Mouse (Mus musculus) neural tube, embryonic 11.5 days (tissue): ENCODE data around the gene Zswim5. TPM values are rescaled to one million over a fixed set of nuclear protein-coding genes. Genes with fewer than 3 reads are reported as not detected.

Experiments
- ATAC-seq: fragments of 200-750 bp; cut with Nextera tagmentation; 2 replicates; pipeline ENCODE4 v1.8.0; 2017; ENCODE audit warnings: moderate number of reproducible peaks, mild to moderate bottlenecking, moderate TSS enrichment, moderate library complexity; ENCODE audit not compliant: insufficient read depth, low FRiP score, low TSS enrichment
- DNase-seq: peaks from one replicate; pipeline ENCODE4 v3.0.0-alpha.2; 2015; ENCODE audit warnings: low spot score
- H3K27ac ChIP-seq: fragments of 300-500 bp; sonication (generic); 2 replicates; pipeline ENCODE4 v1.5.1; 2014; ENCODE audit warnings: low read depth, mild to moderate bottlenecking, low read length
- H3K27me3 ChIP-seq: fragments of 300-500 bp; sonication (generic); 2 replicates; pipeline ENCODE4 v1.6.1; 2014; ENCODE audit warnings: mild to moderate bottlenecking, low read length, mixed read lengths; ENCODE audit not compliant: control insufficient read depth, insufficient read depth
- H3K36me3 ChIP-seq: fragments of 300-500 bp; sonication (generic); 2 replicates; pipeline ENCODE4 v1.6.1; 2014; ENCODE audit warnings: mild to moderate bottlenecking, low read length, moderate library complexity, mixed read lengths; ENCODE audit not compliant: control insufficient read depth, insufficient read depth
- H3K4me1 ChIP-seq: fragments of 300-500 bp; sonication (generic); 2 replicates; pipeline ENCODE4 v1.6.1; 2014; ENCODE audit warnings: low read length, mixed read lengths; ENCODE audit not compliant: control insufficient read depth, insufficient read depth
- H3K4me2 ChIP-seq: fragments of 300-500 bp; sonication (generic); 2 replicates; pipeline ENCODE4 v1.6.1; 2014; ENCODE audit warnings: low read depth, mild to moderate bottlenecking, moderate library complexity
- H3K4me3 ChIP-seq: fragments of 300-500 bp; sonication (generic); 2 replicates; pipeline ENCODE4 v1.5.1; 2014; ENCODE audit warnings: low read depth, low read length
- H3K9ac ChIP-seq: fragments of 300-500 bp; sonication (generic); 2 replicates; pipeline ENCODE4 v1.6.1; 2014; ENCODE audit warnings: mild to moderate bottlenecking, low read length
- H3K9me3 ChIP-seq: fragments of 300-500 bp; sonication (generic); 2 replicates; pipeline ENCODE4 v1.6.1; 2016; ENCODE audit warnings: low read length; ENCODE audit not compliant: control insufficient read depth
- WGBS: fragments of 180-500 bp; shearing (Covaris S2); extraction: QIAGEN DNeasy Blood & Tissue Kit; methylation state at CpG from one replicate; pipeline ENCODE4 v1.1.7; 2014; 5-methylcytosine and 5-hydroxymethylcytosine counted together
- polyA plus RNA-seq: library from polyadenylated mRNA; unstranded; fragments of >200 nt; fragmentation: Nextera tagmentation; extraction: Ambion mirVana; gene quantifications from 2 replicates; pipeline ENCODE4 v1.2.1, GENCODE M21; 2014

Gene Zswim5
- polyA plus RNA-seq, 1 experiment from 2014 or later: 13.6 TPM

GRCm38 (mm10) chr4:116944055-116944454 is 66.9 kb downstream of the Zswim5 start:
- H3K27me3 ChIP-seq: no peaks in the 10 kb centered on the region
- peaks cover 14% of the 10 kb centered on the region for H3K4me1 ChIP-seq
- DNase-seq (peak; percentile 36), ATAC-seq (peak; percentile 81)
- H3K4me3 ChIP-seq: no peak overlapping the region
- no peaks in the 10 kb centered on the region for H3K36me3 ChIP-seq
- 35% methylated on average over 5 of the region's 5 CpGs for WGBS
- H3K4me2 ChIP-seq: no peak overlapping the region
- H3K9me3 ChIP-seq: no peaks in the 10 kb centered on the region
- H3K27ac ChIP-seq: peak overlapping the region; percentile 58
- no peak overlapping the region for H3K9ac ChIP-seq

DNA sequence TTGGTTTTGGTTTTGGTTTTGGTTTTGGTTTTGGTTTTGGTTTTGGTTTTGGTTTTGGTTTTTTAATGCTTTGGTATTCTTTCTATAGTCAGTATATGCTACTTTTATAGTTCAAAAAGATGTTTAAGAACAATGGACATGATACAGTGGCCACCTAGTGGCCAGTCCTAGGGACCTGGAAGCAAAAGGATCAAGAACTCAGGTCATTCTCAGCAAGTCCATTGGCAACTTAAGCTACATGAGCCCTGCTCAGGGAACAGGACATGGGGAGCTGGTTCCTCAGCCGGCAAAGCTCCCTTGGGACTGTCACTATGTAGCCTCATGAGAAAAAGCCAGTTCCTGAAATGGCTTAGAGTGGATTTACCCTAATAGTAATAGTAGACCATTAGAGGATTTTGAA is 74.5 kb downstream of the Zswim5 start:
- no peak for ATAC-seq
- no peak overlapping the region for H3K9ac ChIP-seq
- WGBS: 41% methylated on average over 1 of the region's 1 CpGs

DNA sequence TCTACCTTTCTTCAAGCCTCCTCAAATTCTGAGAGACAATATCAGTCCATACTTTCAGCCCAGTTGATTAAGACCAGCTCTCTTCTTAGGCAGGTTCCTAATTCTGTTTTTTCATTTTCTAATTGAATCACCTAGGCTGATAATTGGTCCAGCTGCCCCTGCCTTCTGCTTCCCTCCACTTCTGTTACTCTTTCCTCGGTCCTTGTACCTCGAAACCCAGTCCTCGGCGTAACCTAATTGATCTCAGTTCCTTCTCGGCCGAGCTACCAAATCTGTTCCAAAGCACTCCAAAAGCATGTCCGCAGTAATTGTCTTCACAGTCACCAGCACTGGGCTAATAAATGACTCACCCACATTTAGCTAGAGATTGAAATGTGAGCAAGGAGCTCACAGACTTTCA is 77.8 kb downstream of the Zswim5 start:
- 89% methylated on average over 7 of the region's 7 CpGs for WGBS
- H3K9me3 ChIP-seq: no peaks in the 10 kb centered on the region
- H3K36me3 ChIP-seq: no peaks in the 10 kb centered on the region
- H3K9ac ChIP-seq: no peak overlapping the region
- no peaks in the 10 kb centered on the region for H3K27me3 ChIP-seq
- no peak overlapping the region for H3K4me3 ChIP-seq
- ATAC-seq: no peak
- no peak for DNase-seq
- no peak overlapping the region for H3K27ac ChIP-seq
- H3K4me2 ChIP-seq: no peak overlapping the region
- H3K4me1 ChIP-seq: no peaks in the 10 kb centered on the region

More for the DNA sequence above, 74.5 kb downstream of the Zswim5 start:
- Histone ChIP-seq H3K4me1 (no peaks in the 10 kb centered on the region), H3K27me3 (no peaks in the 10 kb centered on the region), H3K4me3 (no peak overlapping the region), H3K9me3 (no peaks in the 10 kb centered on the region), H3K36me3 (no peaks in the 10 kb centered on the region), H3K4me2 (no peak overlapping the region), H3K27ac (no peak overlapping the region)
- DNase-seq: no peak

DNA sequence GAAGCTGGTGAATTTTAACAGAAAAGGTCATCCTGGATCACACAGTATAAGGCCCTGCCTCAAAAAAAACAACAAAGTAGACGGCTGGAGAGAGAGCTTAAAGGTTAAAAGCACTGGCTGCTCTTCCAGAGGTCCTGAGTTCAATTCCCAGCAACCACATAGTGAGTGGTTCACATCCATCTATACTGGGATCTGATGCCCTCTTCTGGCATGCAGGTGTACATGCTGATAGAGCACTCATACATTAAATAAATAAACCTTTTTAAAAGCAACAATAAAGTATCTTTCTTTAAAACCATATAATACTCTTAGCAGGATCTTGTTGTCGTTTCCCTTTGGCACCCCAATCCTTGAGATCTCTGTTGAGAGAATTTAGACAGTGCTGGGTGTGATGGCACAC is 99.3 kb downstream of the Zswim5 start:
- Histone ChIP-seq H3K4me1 (no peaks in the 10 kb centered on the region), H3K4me3 (no peak overlapping the region), H3K27ac (no peak overlapping the region), H3K4me2 (no peak overlapping the region), H3K9ac (no peak overlapping the region), H3K27me3 (no peaks in the 10 kb centered on the region), H3K36me3 (no peaks in the 10 kb centered on the region), H3K9me3 (no peaks in the 10 kb centered on the region)
- WGBS: 73% methylated on average over 2 of the region's 2 CpGs
- no peak for ATAC-seq
- DNase-seq: no peak

- no peak for DNase-seq
- 94% methylated on average over 7 of the region's 7 CpGs for whole genome bisulfite sequencing
- Histone ChIP-seq H3K27ac (no peak overlapping the region), H3K9me3 (no peaks in the 10 kb centered on the region), H3K27me3 (no peaks in the 10 kb centered on the region), H3K4me3 (no peak overlapping the region), H3K9ac (no peak overlapping the region), H3K36me3 (no peaks in the 10 kb centered on the region; the same call in 1 of the 2 replicates), H3K4me2 (no peak overlapping the region), H3K4me1 (no peaks in the 10 kb centered on the region)
- ATAC-seq: no peak
Observed at GRCm38 (mm10) chr4:116985681-116986080, 108.5 kb downstream of the Zswim5 start.

GRCm38 (mm10) chr4:116986400-116987121 is 109.4 kb downstream of the Zswim5 start:
- WGBS: 72% methylated on average over 17 of the region's 17 CpGs
- Histone ChIP-seq H3K36me3 (no peaks in the 10 kb centered on the region; the same call in 1 of the 2 replicates), H3K27ac (no peak overlapping the region), H3K4me1 (no peaks in the 10 kb centered on the region), H3K4me2 (no peak overlapping the region), H3K9me3 (no peaks in the 10 kb centered on the region), H3K4me3 (no peak overlapping the region), H3K27me3 (no peaks in the 10 kb centered on the region), H3K9ac (no peak overlapping the region)
- DNase-seq (peak; percentile 66), ATAC-seq (peak; percentile 61; the same call in 1 of the 2 replicates)

GRCm38 (mm10) chr4:116987122-116987456 is 109.9 kb downstream of the Zswim5 start:
- Histone ChIP-seq H3K4me1 (no peaks in the 10 kb centered on the region), H3K27me3 (no peaks in the 10 kb centered on the region), H3K4me2 (no peak overlapping the region), H3K27ac (no peak overlapping the region), H3K36me3 (no peaks in the 10 kb centered on the region; the same call in 1 of the 2 replicates), H3K9ac (no peak overlapping the region), H3K4me3 (no peak overlapping the region), H3K9me3 (no peaks in the 10 kb centered on the region)
- DNase-seq (no peak), ATAC-seq (no peak)
- 80% methylated on average over 5 of the region's 5 CpGs for WGBS

DNA sequence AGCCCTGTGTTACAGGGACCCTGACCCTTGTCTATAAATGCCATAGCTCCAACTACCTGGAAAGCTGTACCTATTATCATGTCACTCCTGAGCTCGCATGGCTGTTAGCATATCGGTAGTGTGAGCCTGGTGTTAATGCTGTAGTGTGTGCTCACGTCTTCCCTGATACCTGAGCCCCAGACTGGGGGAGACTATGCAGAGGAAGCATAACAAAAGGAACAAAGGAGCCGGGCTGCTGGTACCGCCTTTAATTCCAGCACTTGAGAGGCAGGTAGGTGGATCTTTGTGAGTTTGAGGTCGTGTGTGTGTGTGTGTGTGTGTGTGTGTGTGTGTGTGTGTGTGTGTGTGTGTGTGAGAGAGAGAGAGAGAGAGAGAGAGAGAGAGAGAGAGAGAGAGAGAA is 112.6 kb downstream of the Zswim5 start:
- no peaks in the 10 kb centered on the region for H3K27me3 ChIP-seq
- H3K9me3 ChIP-seq: no peaks in the 10 kb centered on the region
- no peaks in the 10 kb centered on the region; the same call in 1 of the 2 replicates for H3K36me3 ChIP-seq
- no peak overlapping the region for H3K9ac ChIP-seq
- no peak overlapping the region for H3K27ac ChIP-seq
- peaks cover 6% of the 10 kb centered on the region; the same call in 1 of the 2 replicates for H3K4me1 ChIP-seq
- no peak overlapping the region for H3K4me3 ChIP-seq
- no peak overlapping the region for H3K4me2 ChIP-seq
- 56% methylated on average over 6 of the region's 6 CpGs for WGBS
- no peak for DNase-seq
- ATAC-seq: no peak

- no peak for ATAC-seq
- Histone ChIP-seq H3K36me3 (no peaks in the 10 kb centered on the region), H3K27me3 (no peaks in the 10 kb centered on the region), H3K9me3 (no peaks in the 10 kb centered on the region), H3K9ac (no peak overlapping the region), H3K4me3 (no peak overlapping the region), H3K4me1 (peaks cover 17% of the 10 kb centered on the region), H3K4me2 (no peak overlapping the region), H3K27ac (no peak overlapping the region)
- WGBS: 18% methylated on average over 7 of the region's 7 CpGs
- peak; percentile 82 for DNase-seq
Observed at GRCm38 (mm10) chr4:116991366-116991765, 114.2 kb downstream of the Zswim5 start.
